Mouse (Mus musculus): ENCODE results near the gene Necap2.

GRCm38 (mm10) chr4:141073661-141074060, 4.5 kb downstream of the Necap2 start:
- TF ChIP-seq CTCF (conservative IDR thresholded peaks at IDR 0.05; ENCODE audit: insufficient read depth, insufficient read length, low read depth, low read length) = no peak
- TF ChIP-seq POLR2A (IDR thresholded peaks at IDR 0.05; ENCODE audit: low read depth, low read length) = no peak
